Mouse (Mus musculus): ENCODE results near the gene Acot2. TPM values are rescaled to one million over a fixed set of nuclear protein-coding genes. Genes with fewer than 3 reads are reported as not detected.

Gene Acot2
- polyA plus RNA-seq (2012) = 10.3 and 10.9 TPM in 2 replicates

GRCm38 (mm10) chr12:83987583-83988441 is at the start of gene Acot2:
Gene Acot2, plus strand, starts transcription at chr12:83987861.

GRCm38 (mm10) chr12:83950493-83950839 is 37.2 kb upstream of the Acot2 start, which contains the start of gene Riox1:
Gene Riox1, plus strand, starts transcription at chr12:83950608.

GRCm38 (mm10) chr12:83984752-83985151 is 2.9 kb upstream of the Acot2 start, which contains the start of gene Heatr4:
Gene Heatr4, minus strand, starts transcription at chr12:83984852.

GRCm38 (mm10) chr12:84009171-84009965 is 21.7 kb downstream of the Acot2 start, which contains the start of gene Acot1:
Gene Acot1, plus strand, starts transcription at chr12:84009490.

GRCm38 (mm10) chr12:84038241-84038640 is 50.6 kb downstream of the Acot2 start, which contains the start of gene Acot4:
Gene Acot4, plus strand, starts transcription at chr12:84038379.

GRCm38 (mm10) chr12:84038691-84039111 is 51.0 kb downstream of the Acot2 start, which contains the start of gene Gm49366:
Gene Gm49366, plus strand, starts transcription at chr12:84038935.

Other genes with a start within 250 kb of the Acot2 start
- 0.01 and 0.02 TPM in 2 replicates for gene Papln, start 224.2 kb upstream of the Acot2 start, polyA plus RNA-seq (2012)
- 12.8 and 16.1 TPM in 2 replicates for gene Numb, start 65.9 kb upstream of the Acot2 start, polyA plus RNA-seq (2012)
- gene Riox1, start 37.3 kb upstream of the Acot2 start, polyA plus RNA-seq (2012) = 46.2 and 48.3 TPM in 2 replicates
- gene Heatr4, start 3.0 kb upstream of the Acot2 start, polyA plus RNA-seq (2012) = 0.03 TPM in 1 of 2 replicates, not detected in the other
- gene Acot1, start 21.6 kb downstream of the Acot2 start, polyA plus RNA-seq (2012) = 6.9 and 7.1 TPM in 2 replicates
- gene Acot4, start 50.5 kb downstream of the Acot2 start, polyA plus RNA-seq (2012) = 0.05 and 0.10 TPM in 2 replicates
- gene Gm49366, start 51.1 kb downstream of the Acot2 start, polyA plus RNA-seq (2012) = not detected in 2 replicates
- gene Acot3, start 64.3 kb downstream of the Acot2 start, polyA plus RNA-seq (2012) = not detected in 2 replicates
- gene Acot5, start 81.5 kb downstream of the Acot2 start, polyA plus RNA-seq (2012) = not detected in 2 replicates
- gene Acot6, start 112.8 kb downstream of the Acot2 start, polyA plus RNA-seq (2012) = 0.34 and 0.37 TPM in 2 replicates
- 0.03 and 0.10 TPM in 2 replicates for gene Dnal1, start 126.5 kb downstream of the Acot2 start, polyA plus RNA-seq (2012)
- 0.11 and 0.38 TPM in 2 replicates for gene Pnma1, start 160.6 kb downstream of the Acot2 start, polyA plus RNA-seq (2012)
- gene Elmsan1, start 231.0 kb downstream of the Acot2 start, polyA plus RNA-seq (2012) = 73.5 and 102 TPM in 2 replicates